Mouse (Mus musculus): ENCODE measurements around the gene Tulp1. TPM values are rescaled to one million over a fixed set of nuclear protein-coding genes. Genes with fewer than 3 reads are reported as not detected.
A peak's percentile ranks its signal among the peaks of the same experiment; 100 is the strongest.
"Not testable (repeated sequence)": the region's sequence is repeated elsewhere in the genome, so short reads cannot be mapped to it uniquely, and the experiment has no call there.

Tulp1 gene
- under 1 TPM; 0.33 to 1.00 TPM for total RNA-seq (2021)
- long read RNA-seq, experiment 1 = 0 reads
- long read RNA-seq, experiment 2 = 0 reads

DNA sequence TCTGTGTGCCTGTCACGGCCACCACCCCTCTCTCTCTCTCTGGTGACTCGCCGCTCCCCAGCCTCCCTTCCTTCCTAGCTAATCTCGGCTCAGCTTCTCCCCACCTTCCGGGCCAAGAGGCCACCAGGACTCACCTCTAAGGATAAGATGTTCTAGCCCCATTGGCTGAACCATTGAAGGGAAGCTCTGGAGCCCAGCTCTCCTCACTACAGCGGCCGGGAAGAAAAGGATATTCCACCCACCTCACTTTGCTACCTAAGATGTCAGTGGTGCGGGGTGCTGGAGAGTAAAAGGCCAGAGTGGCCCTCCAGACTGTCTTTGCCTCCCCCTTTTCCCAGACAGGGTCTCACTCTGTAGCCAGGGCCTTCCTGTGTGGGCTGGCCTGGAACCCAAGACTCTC, at the start of gene Tulp1:
Gene Tulp1, minus strand, starts transcription at position 101 of the 400 bp plus-strand sequence.
- DNase-seq = no peak

DNA sequence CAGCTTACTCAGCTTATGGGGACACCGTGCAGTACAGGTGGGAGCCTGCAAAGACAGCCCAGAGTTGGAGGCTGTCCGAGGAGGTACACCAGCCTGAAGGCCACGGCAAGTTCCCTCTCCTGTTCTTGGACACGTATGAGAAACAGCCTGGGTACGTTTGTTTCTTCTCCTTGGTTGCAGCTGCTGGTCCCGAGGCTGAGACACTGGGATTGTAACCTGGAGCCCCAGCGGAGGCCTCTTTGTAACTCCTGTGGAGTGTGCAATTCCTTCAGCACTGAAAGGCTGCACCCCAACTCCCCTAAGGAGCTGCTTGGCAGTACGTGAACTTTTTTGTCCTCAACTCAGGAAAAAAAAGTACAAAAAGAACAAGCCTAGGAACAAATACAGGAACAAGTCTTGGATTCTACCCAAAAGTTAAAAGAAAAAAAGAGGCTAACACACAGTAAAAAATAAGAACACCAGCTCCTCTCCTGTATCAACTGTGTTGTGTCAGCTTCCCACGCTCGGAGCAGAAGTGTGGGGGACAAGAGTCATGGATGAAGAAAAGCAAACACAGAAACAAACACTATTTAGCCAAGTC, 46.4 kb upstream of the Tulp1 start:
- DNase-seq = no peak

DNA sequence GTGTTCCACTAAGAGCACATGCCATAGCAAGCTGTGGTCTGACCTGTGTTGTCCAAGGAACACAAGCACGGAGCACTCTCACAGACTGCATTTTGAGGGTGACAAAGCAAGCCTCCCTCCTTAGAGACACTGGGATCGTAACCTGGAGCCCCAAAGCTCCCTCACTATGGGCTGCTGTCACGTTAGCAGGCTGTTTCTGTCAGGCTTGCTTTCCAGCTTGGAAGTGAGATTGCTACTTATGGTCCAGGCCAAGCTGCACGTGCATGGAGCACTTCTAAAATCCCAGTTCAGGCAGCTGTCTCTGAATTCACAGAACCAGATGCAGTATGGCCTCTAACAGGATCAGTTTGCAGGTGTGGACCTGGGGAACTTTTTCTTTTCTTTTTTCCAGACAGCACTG, 45.7 kb upstream of the Tulp1 start:
- DNase-seq = no peak

DNA sequence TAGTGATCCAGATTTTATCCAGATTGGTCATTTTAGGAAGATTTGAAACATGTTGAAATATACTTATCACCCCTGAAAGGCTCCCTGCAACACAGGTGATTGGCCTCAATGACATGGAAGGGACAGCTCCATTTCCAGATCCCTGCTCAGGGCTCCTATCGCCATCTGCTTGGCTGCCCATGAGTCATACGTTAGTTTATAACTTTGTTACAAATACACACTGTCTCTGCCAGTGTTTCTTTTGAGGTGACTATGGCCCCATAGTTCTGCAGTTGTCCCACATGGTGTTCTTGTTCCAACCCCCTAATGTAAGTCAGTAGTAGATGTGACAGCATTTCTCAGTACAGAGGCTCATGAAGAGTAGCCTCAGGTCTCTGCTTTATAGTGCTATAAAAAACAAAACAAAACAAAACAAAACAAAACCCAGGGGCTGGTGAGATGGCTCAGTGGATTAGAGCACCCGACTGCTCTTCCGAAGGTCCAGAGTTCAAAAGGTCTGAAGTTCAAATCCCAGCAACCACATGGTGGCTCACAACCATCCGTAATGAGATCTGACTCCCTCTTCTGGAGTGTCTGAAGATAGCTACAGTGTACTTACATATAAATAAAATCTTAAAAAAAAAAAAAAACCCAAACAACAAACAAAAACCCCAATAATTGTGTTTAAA, 43.4 kb upstream of the Tulp1 start:
- no peak for DNase-seq

DNA sequence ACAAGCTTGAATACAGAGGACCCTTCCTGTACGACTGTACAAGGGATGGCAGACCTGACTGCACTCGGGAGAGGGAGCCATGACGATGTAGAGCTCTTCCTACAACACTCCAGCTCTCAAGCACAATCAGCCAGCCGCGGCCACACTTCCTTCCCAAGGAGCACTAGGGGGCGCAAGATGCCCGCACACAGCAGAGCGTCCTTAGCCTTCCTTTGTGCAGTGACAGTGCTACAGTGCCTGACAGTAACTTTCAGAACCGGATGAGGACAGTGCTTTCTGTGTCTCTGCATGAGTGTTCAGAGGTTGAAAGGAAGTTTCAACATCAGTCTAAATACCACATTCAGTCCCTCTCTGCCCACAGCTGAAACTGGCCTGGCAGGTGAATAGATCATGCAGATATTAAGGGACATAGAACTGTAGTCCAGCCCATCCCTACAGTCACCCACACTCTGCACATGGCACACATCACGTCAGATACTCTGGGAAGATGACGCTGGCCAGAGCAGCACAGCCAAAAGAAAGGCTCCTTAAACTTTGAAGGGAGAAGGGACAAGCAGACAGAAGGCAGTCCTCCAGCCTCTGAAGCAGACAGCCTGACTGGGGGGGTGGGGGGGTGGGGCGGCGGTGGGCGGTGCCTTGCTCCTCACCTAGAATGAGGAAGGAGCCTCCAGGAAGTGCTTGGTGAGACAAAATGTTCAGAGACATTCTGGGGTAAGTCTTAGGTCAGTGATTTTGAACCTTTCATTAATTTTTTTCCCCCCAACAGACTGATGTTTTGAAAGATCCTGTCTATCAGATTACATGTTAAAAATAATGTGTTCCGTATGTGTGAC, 42.6 kb upstream of the Tulp1 start:
- DNase-seq = peak; percentile 87

DNA sequence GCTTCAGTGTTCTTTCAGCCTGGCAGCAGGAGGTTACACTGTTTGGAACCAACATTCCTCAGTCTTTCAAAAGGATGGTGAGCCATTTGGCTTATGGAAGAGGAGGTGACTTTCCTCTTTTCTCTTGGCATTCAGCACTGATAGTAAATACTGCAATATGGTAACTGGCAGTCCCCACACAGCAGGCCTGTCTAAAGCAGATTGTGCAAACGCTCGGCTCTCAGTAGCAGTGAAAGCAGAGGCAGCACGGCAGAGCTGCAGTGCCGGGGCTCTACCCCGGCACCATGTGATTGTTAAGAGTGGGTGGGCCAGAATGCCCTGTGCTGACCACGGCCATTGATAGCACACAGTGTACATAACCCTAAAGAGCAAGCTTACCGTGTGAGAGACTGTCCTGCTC, 41.4 kb upstream of the Tulp1 start:
- DNase-seq = no peak

DNA sequence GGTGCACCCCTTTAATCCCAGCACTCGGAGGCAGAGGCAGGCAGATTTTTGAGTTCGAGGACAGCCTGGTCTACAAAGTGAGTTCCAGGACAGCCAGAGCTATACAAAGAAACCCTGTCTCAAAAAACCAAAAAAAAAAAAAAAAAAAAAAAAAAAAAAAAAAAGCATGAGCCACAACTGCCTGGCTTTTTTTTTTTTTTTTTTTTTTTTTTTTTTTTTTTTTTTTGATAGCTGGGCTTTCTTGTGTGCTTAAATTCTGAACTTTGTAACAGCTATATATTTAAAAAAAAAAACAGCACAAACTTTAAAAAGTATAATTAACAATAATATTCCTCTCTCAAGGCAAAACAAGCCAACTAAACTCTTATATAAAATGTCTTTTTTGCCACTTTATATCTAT, 39.7 kb upstream of the Tulp1 start:
- not testable (repeated sequence) for DNase-seq

DNA sequence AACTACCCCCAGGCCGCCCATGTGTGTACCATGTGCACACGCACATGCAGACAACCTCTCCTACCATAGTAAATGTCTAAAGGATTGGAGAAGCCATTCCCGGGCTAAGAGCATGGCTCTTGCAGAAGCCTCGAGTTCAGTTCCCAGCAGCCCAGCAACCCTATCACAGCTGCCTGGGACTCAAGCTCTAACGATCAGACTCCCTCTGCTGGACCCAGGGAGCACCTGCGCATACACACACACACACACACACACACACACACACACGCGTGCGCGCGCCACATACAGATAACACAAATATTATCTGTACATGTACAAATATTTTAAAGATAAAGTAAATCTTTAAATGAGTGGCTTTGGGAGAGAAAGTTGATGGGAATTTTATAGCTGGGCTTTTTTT, 39.3 kb upstream of the Tulp1 start:
- DNase-seq = no peak

DNA sequence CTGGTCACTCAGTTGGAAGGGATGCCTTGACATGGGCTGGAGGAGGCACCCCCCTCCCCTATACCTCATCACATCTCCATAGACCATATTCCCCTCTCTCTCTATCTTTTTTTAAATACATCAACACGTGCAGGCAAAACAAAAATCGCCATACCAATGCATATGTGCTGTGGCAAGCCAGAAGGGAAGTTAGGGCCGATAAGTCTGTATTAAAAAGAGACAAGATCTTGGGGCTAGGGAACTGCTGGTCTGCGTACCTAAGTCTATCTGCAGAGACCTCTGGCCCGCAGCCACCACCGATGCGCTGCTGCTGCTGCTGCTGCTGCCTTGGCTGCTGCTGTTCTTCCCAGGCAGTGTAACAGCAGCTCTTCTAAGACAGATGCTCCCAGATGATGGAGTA, 30.0 kb upstream of the Tulp1 start:
- no peak for DNase-seq

DNA sequence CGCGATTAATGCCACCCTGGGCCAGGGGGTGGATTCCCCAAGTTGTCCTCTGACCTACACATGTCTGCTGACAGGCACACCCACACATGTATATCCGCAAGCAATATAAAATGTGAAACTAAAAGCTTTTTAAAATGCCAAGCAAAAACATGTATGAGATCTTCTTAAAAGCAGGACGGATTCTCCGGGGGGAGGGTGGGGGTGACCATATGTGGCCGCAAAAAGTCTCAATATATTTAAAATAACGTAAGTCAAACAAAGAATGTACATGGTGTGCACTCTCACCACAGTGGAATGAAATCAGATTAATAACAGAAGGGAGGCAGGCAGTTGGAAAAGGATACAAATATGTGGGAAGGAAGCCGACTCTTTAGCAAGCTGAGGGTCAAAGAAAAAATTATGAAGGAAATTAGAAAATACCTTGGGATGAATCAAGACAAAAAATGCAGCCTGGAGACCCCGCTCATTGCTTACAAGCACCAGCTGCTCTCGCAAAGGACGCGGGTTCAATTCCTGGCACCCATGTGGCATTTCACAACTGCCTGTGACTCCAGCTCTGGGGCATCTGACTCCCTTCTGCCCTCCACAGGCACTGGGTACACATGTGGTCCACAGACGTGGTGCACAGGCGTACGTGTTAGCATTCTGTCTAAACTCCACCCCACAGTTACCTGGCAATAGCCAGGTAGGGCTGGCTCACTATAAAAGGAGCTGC, 29.2 kb upstream of the Tulp1 start:
- no peak for DNase-seq

DNA sequence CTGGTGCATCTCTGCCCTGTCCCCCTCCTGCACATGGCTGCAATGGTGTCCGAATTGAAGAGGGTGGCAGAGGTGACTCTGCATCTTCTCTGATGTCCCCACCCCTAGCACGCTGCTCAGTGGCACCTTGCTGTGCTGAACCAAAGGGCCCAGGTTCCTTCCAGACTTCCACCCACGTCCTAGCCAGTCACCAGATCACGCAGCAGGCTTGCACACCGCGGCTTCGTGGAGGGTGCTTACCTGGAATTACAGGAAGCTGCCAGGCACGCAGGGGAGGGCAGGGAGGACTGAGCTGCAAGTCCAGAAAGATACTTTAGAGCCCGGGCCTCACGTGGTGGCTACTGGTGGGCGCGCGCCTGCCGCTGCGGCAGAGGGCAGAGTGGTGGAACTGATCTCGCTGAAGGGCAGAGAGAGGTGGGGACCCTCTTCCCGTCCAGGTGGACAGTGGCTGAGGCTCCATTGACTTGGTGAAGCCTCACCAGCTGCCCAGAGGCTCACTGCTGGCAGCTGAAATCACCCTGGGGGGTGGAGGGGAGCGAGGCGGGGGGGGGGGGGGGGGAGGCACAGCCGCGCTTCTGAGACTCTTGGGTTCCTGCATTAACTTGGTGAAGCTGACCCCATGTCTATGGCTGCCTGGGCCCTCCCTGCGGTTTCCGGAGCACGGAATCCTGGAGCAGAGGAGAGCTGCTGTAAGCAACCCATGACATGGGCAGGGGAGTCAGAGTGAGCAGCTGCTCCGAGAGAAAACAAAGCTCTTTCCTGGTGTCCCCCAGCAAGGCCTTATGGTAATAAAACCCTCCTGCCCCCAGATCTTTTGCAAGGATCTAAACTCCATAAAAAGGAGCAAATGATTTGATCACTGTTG, 26.8 kb upstream of the Tulp1 start:
- DNase-seq = no peak

DNA sequence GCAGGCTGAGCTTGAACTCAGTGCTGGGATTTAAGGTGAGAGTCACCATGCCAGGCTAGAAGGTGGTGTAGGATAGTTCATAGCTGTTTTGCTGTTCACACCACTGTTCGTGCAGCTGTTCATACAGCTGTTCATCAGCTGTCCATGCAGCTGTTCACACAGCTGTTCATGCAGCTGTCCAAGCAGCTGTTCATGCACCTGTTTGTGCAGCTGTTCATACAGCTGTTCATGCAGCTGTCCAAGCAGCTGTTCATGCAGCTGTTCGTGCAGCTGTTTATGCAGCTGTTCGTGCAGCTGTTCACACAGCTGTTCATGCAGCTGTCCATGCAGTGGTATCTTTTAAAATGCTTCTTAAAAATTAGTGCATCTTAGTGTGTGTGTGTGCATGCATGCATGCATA, 23.5 kb upstream of the Tulp1 start:
- no peak for DNase-seq

DNA sequence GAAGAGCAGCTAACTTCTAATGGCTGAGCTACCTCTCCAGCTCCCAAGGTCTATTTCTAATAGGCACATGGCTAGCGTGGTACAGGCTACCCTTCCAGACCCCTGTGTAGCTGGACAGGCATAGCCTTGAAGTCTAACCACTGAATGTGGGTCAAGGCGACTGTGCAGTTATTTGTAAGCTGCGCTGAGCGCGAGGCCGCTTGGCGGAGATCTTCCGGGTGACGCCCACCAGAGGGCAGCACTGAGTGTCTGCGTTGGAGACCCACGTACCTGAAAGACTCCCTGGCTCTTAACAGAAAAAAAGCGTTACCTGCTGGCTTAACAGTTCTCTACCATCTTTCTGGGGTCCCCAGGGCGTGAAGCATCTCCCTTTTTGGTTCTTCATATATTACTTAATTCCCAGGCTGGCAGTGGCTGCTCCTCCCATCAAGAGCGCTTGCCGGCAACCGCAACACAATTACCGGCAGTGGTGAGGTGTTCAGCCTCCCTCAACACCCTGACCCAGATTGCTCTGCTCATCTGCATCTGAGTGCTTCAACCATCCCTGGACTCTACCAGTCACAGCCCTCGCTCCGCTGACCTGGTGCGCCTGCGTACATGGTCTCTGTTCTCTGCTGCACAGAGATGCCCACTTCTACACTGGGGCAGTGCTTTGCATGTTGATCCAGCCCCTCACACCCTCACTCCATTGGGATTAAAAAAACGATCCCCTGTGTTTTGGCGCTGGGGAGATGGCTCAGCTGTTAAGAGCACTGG, 21.3 kb upstream of the Tulp1 start:
- DNase-seq = peak; percentile 91

DNA sequence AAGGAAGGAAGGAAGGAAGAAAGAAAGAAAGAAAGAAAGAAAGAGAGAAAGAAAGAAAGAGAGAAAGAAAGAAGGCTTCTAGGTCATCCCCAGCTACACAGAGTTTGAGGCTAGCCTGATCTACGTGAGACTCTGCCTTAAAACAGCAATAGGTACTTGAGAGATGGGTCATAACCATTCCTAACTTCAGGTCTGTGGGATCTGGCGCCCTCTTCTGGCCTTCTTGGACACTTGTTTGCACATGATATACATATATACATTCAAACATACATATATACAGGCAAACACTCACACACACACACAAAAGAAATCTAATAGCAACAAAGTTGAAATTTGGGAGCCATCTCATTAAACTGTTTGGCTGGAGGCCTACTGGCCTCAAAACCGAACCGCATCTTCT, 19.3 kb upstream of the Tulp1 start:
- peak; percentile 52 for DNase-seq

DNA sequence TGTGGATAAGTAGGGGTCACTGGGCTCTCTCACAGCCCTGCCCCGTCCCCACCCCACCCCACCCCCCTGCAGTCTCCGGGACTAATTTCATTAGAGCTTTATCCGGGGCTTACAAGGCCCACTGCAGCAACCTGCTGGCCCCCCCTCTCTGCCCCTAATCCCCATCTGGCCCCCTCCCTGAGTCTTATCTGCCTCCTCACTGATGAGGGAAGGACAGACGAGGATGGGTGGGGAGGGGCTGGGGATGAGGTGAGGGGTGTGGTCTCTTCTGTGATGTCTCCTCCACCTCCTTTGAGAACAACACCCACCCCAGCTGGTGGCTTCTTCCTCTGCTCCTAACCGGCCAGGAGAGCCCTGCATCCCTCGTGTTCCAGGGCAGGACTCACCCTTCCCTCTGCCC, 15.2 kb upstream of the Tulp1 start:
- no peak for DNase-seq

DNA sequence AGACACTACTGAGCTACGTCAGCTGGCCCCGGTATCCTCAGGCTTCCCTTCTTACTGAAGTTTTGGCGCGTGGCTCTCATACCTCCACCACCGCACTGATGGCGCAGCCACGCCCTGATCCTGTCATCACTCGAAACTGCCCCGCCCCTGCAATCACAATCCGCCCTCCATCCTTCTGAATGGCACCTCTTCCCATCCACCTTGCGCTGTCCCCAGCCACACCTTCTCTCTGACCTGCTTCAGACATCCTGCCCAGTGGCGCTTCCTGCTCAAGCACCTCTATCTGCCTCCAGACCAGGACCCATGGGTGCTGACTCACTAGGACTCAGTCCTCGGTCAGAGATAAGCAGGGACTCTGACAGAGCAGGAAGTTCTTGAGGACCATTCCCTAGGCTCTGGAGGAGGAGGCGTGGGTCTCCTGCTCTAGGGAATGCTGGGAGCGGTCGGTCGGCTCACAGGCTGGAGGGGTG, 10.6 kb upstream of the Tulp1 start:
- no peak for DNase-seq

DNA sequence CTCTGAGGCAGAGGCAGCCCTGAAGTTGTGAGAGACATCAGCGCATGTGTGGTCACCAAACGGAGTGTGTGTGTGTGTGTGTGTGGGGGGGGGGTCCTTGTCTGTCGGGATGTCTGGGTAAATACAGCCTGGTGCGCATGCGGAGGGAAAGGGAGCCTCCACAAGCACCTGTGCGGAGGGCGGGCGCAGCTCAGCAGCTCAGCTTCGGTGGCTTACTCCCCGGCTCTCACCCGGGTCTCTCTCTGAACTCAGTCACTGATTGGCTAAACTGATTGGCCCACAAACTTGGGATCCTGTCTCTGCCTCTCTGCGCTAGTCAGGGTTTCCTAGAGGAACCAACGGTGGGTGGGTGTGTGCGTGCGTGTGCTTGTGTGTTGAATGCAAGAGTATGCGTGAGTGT, 9.5 kb upstream of the Tulp1 start:
- no peak for DNase-seq

DNA sequence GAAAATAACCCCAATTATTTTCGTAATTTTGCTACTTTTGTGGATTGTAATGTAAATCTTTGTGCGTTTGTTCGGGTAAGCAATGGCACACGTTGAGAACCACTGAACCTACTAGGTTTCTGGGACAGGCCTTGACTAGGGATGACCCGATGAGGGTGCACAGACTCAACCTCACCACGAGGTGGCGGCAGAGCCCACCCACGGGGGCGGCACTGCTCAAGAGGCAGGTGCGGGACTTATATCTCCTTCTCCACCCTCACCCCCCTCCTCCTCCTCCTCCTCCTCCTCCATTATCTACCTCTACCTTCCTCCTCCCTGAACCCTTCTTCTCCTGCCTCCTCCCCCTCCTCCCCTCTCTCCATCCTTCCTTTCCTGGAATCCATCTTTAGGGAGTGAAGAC, 8.8 kb upstream of the Tulp1 start:
- peak; percentile 78 for DNase-seq

DNA sequence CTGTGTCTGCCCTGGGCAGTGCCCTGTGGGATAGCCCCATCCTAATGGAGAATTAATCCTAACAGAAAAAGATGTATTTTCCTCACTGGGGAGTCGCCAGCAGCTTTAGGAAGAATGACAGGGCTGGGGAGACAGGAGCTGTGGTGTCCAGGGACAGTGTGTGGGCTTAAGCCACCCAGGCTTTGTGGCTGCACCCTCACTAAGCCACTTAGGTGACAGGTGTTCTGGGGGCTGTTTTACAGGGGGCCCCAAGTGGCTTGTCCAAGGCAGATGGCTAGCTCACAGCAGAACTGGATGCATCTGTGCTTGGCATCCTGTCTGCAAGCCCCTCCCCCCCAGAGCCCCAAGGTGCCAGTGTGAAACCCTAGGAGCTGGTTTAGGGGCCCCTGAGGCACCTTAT, 6.9 kb upstream of the Tulp1 start:
- no peak for DNase-seq

DNA sequence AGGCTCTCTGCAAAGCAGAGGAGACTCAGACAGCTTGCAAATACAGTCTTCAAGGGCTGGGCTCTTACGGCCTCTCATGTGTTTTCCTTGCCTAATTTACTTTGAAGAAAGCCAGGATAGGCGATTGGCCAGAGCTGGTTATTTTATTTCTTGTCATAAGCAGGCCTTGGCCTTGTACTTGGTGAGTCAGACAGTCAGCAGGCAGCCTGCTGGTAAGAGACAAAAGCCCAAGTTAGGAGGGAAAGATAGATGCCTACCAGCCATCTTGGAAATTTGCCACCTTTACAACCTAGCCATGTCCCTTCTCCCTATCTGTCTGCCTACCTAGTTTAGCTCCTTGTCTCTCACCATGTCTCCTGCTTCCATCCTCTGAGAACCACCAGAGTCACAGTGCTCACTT, 6.3 kb upstream of the Tulp1 start:
- peak; percentile 63 for DNase-seq

DNA sequence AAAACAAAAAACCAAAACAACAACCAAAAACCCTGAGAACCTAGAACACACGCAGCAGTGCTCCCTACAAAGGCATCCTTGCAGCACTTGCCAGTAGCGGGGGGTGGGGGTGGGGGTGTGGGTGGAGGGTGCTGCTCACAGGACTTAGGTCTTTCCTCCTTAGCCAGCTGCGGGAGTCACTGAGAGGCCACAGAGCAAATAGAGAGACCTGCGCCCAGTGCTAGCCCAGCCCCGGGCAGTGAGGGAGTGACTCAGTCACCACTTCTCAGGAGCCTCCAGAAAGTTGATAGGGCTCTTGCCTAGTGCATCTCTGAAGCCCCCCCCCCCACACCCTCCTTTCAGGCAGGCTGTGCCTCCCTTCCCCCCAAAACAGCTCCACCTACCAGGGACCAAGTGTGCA, 4.0 kb upstream of the Tulp1 start:
- no peak for DNase-seq
